Mouse (Mus musculus): Measurements from ENCODE around the gene Tmco1. TPM values are rescaled to one million over a fixed set of nuclear protein-coding genes. Genes with fewer than 3 reads are reported as not detected.
A peak's percentile ranks its signal among the peaks of the same experiment; 100 is the strongest.

Tmco1 gene
- total RNA-seq, 1 experiment, result 155 TPM

DNA sequence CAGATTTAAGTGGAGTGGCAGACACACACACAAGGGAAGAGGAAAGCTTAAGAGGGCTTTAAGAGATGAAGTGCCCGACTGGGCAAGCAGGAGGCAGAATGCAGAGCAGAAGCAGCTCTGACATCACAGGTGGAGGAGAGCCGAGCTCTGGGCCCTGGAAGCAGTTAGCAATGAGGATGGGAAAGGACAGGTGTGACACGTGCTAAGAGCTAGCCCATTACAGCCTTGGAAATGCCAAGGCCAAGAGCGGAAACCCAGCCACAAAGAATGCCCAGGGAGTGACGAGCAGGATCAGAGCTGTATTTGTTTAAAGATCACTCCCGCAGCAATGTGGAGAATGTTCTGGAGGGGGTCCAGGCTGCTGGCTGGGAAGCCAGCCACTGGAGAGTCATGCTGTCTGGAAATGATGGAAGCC lies 38.3 kb upstream of the Tmco1 start:
- Histone ChIP-seq H3K9ac (ENCODE audit: insufficient read depth, low read depth, low read length, poor library complexity, severe bottlenecking) (peak overlapping the region; percentile 30; the same call in 1 of the 2 replicates), H3K4me1 (ENCODE audit: control insufficient read depth in 2 of 2, insufficient read depth in 2 of 2, low read length in 2 of 2, poor library complexity in 1 of 2) (peaks cover 18 to 50% of the 10 kb centered on the region in 2 experiments), H3K9me3 (ENCODE audit: control insufficient read depth, insufficient read depth, low read depth, low read length) (no peaks in the 10 kb centered on the region), H3K4me3 (ENCODE audit: insufficient read depth in 1 of 2, low read depth in 1 of 2, low read length in 2 of 2, poor library complexity in 1 of 2, severe bottlenecking in 1 of 2) (peak overlapping the region; percentile 22 to 34; a peak in 2 of 4 replicates), H3K27ac (ENCODE audit: insufficient read depth, low read depth, low read length, poor library complexity, severe bottlenecking) (peak overlapping the region; percentile 78; the same call in 1 of the 2 replicates), H3K36me3 (ENCODE audit: control insufficient read depth, insufficient read depth, low read length, poor library complexity, severe bottlenecking) (peaks cover 16% of the 10 kb centered on the region; the same call in 1 of the 2 replicates)
- DNase-seq (ENCODE audit: low read depth, low spot score), result no peak
- in situ Hi-C loops (cut with MboI; ENCODE audit: low sequenced_read_pairs in 2 of 2, unreplicated experiment in 2 of 2), result no loop called here
- TF ChIP-seq HCFC1 (IDR thresholded peaks at IDR 0.05; ENCODE audit: borderline replicate concordance, insufficient read depth, low read length), result no peak
- no peak for TF ChIP-seq ZC3H11A (IDR thresholded peaks at IDR 0.05; ENCODE audit: borderline replicate concordance, low read depth, low read length)
- TF ChIP-seq CHD2 (IDR thresholded peaks at IDR 0.05; ENCODE audit: low read depth, low read length), result no peak
- no peak for TF ChIP-seq ZNF384 (IDR thresholded peaks at IDR 0.05; ENCODE audit: low read depth, low read length)
- TF ChIP-seq MAFK (IDR thresholded peaks at IDR 0.05; ENCODE audit: insufficient read depth, low read depth, low read length), result no peak

DNA sequence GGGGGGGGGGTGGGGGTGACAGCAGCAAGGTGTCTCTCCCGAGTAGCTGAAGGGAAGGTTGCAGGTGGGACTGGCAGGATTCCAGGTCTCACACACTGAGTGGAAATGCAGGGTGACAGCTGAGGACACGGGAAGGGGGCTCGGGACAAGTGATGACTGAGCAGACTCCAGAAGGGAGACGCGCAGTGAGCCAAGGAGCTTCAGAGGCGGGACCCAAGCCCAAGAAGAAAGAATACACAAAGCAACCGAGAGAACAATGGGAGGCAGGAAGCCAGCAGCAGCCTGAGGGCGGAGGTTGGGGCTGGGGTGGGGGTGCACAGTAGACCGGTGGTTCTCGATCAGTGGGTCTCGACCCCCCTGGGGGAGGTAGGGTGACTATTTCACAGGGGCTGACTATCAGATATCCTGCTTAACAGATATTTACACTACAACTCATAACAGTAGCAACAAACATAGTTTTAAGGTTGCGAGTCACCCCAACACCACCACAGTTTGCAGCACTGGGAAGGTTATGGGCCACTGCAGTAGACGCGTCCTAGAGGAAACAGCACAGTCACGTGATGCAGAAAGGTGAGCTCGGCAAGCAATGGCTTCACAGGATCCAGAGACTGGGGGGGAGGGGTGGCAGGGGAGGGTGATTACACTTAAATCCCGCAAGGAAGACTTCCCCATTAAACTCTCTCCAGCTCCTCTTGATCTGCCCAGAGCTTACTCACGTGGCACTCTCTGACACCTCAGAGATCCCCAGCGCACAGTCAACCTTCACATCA lies 37.7 kb upstream of the Tmco1 start:
- Histone ChIP-seq H3K27ac (ENCODE audit: insufficient read depth, low read depth, low read length, poor library complexity, severe bottlenecking) (peak overlapping the region; percentile 78), H3K4me3 (ENCODE audit: insufficient read depth in 1 of 2, low read depth in 1 of 2, low read length in 2 of 2, poor library complexity in 1 of 2, severe bottlenecking in 1 of 2) (peak overlapping the region; percentile 22 to 47; a peak in 3 of 4 replicates), H3K9ac (ENCODE audit: insufficient read depth, low read depth, low read length, poor library complexity, severe bottlenecking) (peak overlapping the region; percentile 37; the same call in 1 of the 2 replicates), H3K4me1 (ENCODE audit: control insufficient read depth in 2 of 2, insufficient read depth in 2 of 2, low read length in 2 of 2, poor library complexity in 1 of 2) (peaks cover 21 to 49% of the 10 kb centered on the region in 2 experiments), H3K36me3 (ENCODE audit: control insufficient read depth, insufficient read depth, low read length, poor library complexity, severe bottlenecking) (peaks cover 12% of the 10 kb centered on the region; the same call in 1 of the 2 replicates), H3K9me3 (ENCODE audit: control insufficient read depth, insufficient read depth, low read depth, low read length) (no peaks in the 10 kb centered on the region)
- in situ Hi-C loops (cut with MboI; ENCODE audit: low sequenced_read_pairs in 2 of 2, unreplicated experiment in 2 of 2), result no loop called here
- DNase-seq (ENCODE audit: low read depth, low spot score), result peak; percentile 83
- TF ChIP-seq MAFK (IDR thresholded peaks at IDR 0.05; ENCODE audit: insufficient read depth, low read depth, low read length) (0 out of 2 replicates have a peak, but pooled peaks have one; percentile 28), CHD2 (IDR thresholded peaks at IDR 0.05; ENCODE audit: low read depth, low read length) (peak; percentile 85), HCFC1 (IDR thresholded peaks at IDR 0.05; ENCODE audit: borderline replicate concordance, insufficient read depth, low read length) (no peak), ZC3H11A (IDR thresholded peaks at IDR 0.05; ENCODE audit: borderline replicate concordance, low read depth, low read length) (no peak), ZNF384 (IDR thresholded peaks at IDR 0.05; ENCODE audit: low read depth, low read length) (no peak)

GRCm38 (mm10) chr1:167271304-167271703 lies 36.9 kb upstream of the Tmco1 start:
- peaks cover 22 to 47% of the 10 kb centered on the region in 2 experiments for H3K4me1 ChIP-seq (ENCODE audit: control insufficient read depth in 2 of 2, insufficient read depth in 2 of 2, low read length in 2 of 2, poor library complexity in 1 of 2)
- TF ChIP-seq ZC3H11A (IDR thresholded peaks at IDR 0.05; ENCODE audit: borderline replicate concordance, low read depth, low read length) (no peak), MAFK (IDR thresholded peaks at IDR 0.05; ENCODE audit: insufficient read depth, low read depth, low read length) (no peak), CHD2 (IDR thresholded peaks at IDR 0.05; ENCODE audit: low read depth, low read length) (no peak), HCFC1 (IDR thresholded peaks at IDR 0.05; ENCODE audit: borderline replicate concordance, insufficient read depth, low read length) (no peak), ZNF384 (IDR thresholded peaks at IDR 0.05; ENCODE audit: low read depth, low read length) (no peak)
- DNase-seq (ENCODE audit: low read depth, low spot score), result no peak
- no peak overlapping the region for H3K9ac ChIP-seq (ENCODE audit: insufficient read depth, low read depth, low read length, poor library complexity, severe bottlenecking)
- in situ Hi-C loops (cut with MboI; ENCODE audit: low sequenced_read_pairs in 2 of 2, unreplicated experiment in 2 of 2), result no loop called here
- H3K4me3 ChIP-seq (ENCODE audit: insufficient read depth in 1 of 2, low read depth in 1 of 2, low read length in 2 of 2, poor library complexity in 1 of 2, severe bottlenecking in 1 of 2), result peak overlapping the region; percentile 22 to 47; a peak in 3 of 4 replicates
- peak overlapping the region; percentile 78 for H3K27ac ChIP-seq (ENCODE audit: insufficient read depth, low read depth, low read length, poor library complexity, severe bottlenecking)
- peaks cover 9% of the 10 kb centered on the region; the same call in 1 of the 2 replicates for H3K36me3 ChIP-seq (ENCODE audit: control insufficient read depth, insufficient read depth, low read length, poor library complexity, severe bottlenecking)
- no peaks in the 10 kb centered on the region for H3K9me3 ChIP-seq (ENCODE audit: control insufficient read depth, insufficient read depth, low read depth, low read length)

- Histone ChIP-seq H3K36me3 (ENCODE audit: control insufficient read depth, insufficient read depth, low read length, poor library complexity, severe bottlenecking) (peaks cover 8% of the 10 kb centered on the region; the same call in 1 of the 2 replicates), H3K27ac (ENCODE audit: insufficient read depth, low read depth, low read length, poor library complexity, severe bottlenecking) (peak overlapping the region; percentile 78), H3K9me3 (ENCODE audit: control insufficient read depth, insufficient read depth, low read depth, low read length) (no peaks in the 10 kb centered on the region), H3K9ac (ENCODE audit: insufficient read depth, low read depth, low read length, poor library complexity, severe bottlenecking) (no peak overlapping the region; the same call in 1 of the 2 replicates), H3K4me1 (ENCODE audit: control insufficient read depth in 2 of 2, insufficient read depth in 2 of 2, low read length in 2 of 2, poor library complexity in 1 of 2) (peaks cover 22 to 47% of the 10 kb centered on the region in 2 experiments), H3K4me3 (ENCODE audit: insufficient read depth in 1 of 2, low read depth in 1 of 2, low read length in 2 of 2, poor library complexity in 1 of 2, severe bottlenecking in 1 of 2) (no peak overlapping the region)
- no peak for DNase-seq (ENCODE audit: low read depth, low spot score)
- no peak for TF ChIP-seq HCFC1 (IDR thresholded peaks at IDR 0.05; ENCODE audit: borderline replicate concordance, insufficient read depth, low read length)
- no peak for TF ChIP-seq ZNF384 (IDR thresholded peaks at IDR 0.05; ENCODE audit: low read depth, low read length)
- TF ChIP-seq CHD2 (IDR thresholded peaks at IDR 0.05; ENCODE audit: low read depth, low read length), result no peak
- in situ Hi-C loops (cut with MboI; ENCODE audit: low sequenced_read_pairs in 2 of 2, unreplicated experiment in 2 of 2), result no loop called here
Measured at GRCm38 (mm10) chr1:167271841-167272240, 36.3 kb upstream of the Tmco1 start.
